Mouse (Mus musculus): Measurements from ENCODE around the gene Fbxo11.

Fbxo11 gene

GRCm38 (mm10) chr17:88014456-88014855, 50.6 kb downstream of the Fbxo11 start:
- 76% methylated on average over 1 of the region's 1 CpGs for WGBS

GRCm38 (mm10) chr17:88006956-88007355, 58.1 kb downstream of the Fbxo11 start:
- whole genome bisulfite sequencing, result 83% methylated on average over 8 of the region's 8 CpGs

GRCm38 (mm10) chr17:88004892-88005291, 60.2 kb downstream of the Fbxo11 start:
- WGBS, result 92% methylated on average over 1 of the region's 1 CpGs

DNA sequence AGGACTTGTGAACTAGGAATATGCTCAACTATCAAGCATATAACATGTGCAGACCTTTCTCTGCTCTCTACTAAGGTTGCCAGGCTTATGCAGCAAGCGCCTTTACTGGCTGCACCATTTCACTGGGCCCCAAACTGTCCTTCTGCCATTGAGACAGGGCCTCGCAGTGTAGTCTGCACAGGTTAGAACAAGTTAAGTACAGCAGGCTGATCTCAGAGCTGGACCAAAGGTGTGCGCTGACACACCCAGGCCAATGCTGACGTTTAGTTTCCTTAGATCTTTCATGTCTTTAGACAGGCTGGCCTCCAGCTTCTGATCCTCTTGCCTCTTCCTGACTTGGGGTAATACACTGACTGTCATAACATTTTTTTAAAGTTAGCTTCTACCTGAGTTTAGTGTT, 67.3 kb downstream of the Fbxo11 start:
- WGBS, result 91% methylated on average over 4 of the region's 4 CpGs

DNA sequence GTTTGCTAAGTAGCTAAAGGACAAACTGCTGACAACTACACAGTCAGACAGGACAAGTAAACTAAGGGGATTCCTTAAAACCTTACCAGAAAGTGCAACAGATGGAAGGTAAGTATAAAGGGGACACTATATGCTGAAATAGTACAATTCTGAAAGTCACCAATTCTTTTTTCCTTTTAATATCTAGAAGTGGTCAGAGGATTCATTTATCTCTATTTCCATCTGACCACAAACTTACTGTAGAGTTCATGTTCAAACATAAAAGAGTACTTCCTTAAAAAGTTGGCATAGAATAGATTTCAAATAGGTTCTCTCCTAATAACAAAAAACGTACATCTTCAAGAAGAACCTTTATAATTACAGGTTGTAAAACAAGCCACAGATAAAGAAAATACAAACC, 71.8 kb downstream of the Fbxo11 start:
- 72% methylated on average over 1 of the region's 1 CpGs for WGBS

- 64% methylated on average over 3 of the region's 3 CpGs for WGBS
These were observed 72.9 kb downstream of the Fbxo11 start for GRCm38 (mm10) chr17:87992154-87992553.

- 38% methylated on average over 6 of the region's 6 CpGs for WGBS
These were observed 77.6 kb downstream of the Fbxo11 start for GRCm38 (mm10) chr17:87987507-87987906.

GRCm38 (mm10) chr17:87985916-87986315, 79.2 kb downstream of the Fbxo11 start:
- 72% methylated on average over 8 of the region's 8 CpGs for WGBS

GRCm38 (mm10) chr17:87984440-87985214, 80.5 kb downstream of the Fbxo11 start:
- WGBS, result 88% methylated on average over 20 of the region's 20 CpGs

DNA sequence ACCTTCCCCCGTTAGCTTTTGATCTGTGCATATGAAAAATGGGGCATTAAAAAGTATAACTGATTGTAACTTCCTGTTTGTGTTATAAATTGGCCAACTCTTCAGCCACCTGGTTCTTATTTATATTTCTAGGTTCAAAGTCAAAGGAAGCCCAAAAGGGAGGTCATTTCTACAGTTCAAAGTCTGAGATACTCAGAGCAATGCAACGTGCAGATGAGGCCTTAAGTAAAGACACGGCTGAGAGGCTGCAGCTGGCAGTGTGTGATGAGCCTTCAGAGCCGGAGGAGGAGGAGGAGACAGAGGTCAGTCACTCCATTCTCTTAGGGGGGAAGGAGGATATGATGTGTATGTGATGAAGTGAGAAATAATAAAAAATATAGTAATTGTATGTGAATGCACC, 81.8 kb downstream of the Fbxo11 start:
- WGBS, result 61% methylated on average over 4 of the region's 4 CpGs

- 71% methylated on average over 3 of the region's 3 CpGs for WGBS
These were observed 83.0 kb downstream of the Fbxo11 start for GRCm38 (mm10) chr17:87982112-87982511.

DNA sequence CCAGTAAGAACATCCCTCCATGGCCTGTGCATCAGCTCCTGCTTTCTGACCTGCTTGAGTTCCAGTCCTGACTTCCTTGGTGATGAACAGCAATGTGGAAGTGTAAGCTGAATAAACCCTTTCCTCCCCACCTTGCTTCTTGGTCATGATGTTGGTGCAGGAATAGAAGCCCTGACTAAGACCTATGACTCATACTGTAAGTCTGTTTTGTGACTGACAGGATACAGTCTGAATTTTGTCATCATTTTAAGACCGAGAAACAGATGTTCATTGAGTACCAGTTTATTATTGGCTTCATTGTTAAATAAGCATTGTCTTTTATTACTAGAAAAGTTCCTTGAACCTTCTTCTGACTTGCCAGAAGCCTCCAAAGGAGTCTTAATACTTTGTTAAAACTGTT, 85.4 kb downstream of the Fbxo11 start:
- WGBS, result 49% methylated on average over 1 of the region's 1 CpGs

- 86% methylated on average over 4 of the region's 4 CpGs for WGBS
These were observed 88.2 kb downstream of the Fbxo11 start for GRCm38 (mm10) chr17:87976927-87977326.

DNA sequence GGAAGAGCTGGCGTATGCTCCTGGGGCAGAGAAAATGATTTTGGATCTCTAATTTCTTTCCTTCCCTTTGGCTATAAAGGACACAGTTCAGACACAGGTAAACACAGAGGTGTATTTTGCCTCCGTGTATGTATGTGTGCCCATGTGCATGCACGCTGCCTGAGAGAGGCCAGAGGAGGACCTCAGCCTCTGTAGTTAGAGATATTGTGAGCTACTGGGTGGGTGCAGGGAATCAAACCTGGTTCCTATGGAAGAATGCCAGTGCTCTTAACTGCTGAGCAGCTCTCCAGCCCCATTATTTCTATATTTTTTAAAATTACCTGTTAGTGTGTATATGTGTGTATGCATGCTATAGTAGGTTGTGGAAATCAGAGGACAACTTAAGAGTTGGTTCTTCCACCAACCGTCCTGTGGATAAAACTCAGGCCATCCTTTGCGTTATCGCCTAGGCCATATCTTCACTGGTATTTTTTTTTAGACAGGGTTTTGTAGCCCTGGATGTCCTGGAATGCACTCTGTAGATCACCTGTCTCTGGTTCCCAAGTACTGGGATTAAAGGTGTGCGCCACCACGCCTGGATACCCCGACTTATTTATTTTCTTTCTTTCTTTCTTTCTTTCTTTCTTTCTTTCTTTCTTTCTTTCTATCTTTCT, 88.8 kb downstream of the Fbxo11 start:
- WGBS, result 76% methylated on average over 9 of the region's 9 CpGs

GRCm38 (mm10) chr17:87975229-87975853, 89.8 kb downstream of the Fbxo11 start:
- under 1% methylated on average over 56 of the region's 68 CpGs for WGBS

- WGBS, result under 1% methylated on average over 63 of the region's 63 CpGs
These were observed 90.4 kb downstream of the Fbxo11 start, which contains the start of gene Msh6 for GRCm38 (mm10) chr17:87974629-87975228. Gene Msh6 (plus strand): TSS chr17:87975062.

GRCm38 (mm10) chr17:87973261-87974167, 91.6 kb downstream of the Fbxo11 start:
- WGBS, result 75% methylated on average over 10 of the region's 10 CpGs

DNA sequence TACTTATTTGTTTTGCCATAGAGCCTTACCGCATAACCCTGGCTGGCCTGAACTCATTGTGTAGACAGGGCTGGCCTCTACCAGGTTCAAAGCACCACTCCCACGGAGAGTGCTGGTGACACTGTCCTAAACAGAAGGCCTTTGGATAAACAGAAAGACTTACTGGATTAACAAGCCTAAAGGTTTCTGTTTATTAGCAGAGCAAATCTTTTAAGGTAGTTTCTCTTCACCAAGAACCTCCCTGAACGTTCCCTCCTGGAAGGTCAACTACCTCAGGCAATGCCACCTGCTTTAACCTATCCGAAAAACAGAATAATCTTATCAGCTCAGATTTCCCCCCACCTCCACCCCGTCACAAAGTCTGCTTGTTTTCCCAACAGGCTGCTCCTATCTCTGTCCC, 92.2 kb downstream of the Fbxo11 start:
- 95% methylated on average over 5 of the region's 5 CpGs for WGBS

DNA sequence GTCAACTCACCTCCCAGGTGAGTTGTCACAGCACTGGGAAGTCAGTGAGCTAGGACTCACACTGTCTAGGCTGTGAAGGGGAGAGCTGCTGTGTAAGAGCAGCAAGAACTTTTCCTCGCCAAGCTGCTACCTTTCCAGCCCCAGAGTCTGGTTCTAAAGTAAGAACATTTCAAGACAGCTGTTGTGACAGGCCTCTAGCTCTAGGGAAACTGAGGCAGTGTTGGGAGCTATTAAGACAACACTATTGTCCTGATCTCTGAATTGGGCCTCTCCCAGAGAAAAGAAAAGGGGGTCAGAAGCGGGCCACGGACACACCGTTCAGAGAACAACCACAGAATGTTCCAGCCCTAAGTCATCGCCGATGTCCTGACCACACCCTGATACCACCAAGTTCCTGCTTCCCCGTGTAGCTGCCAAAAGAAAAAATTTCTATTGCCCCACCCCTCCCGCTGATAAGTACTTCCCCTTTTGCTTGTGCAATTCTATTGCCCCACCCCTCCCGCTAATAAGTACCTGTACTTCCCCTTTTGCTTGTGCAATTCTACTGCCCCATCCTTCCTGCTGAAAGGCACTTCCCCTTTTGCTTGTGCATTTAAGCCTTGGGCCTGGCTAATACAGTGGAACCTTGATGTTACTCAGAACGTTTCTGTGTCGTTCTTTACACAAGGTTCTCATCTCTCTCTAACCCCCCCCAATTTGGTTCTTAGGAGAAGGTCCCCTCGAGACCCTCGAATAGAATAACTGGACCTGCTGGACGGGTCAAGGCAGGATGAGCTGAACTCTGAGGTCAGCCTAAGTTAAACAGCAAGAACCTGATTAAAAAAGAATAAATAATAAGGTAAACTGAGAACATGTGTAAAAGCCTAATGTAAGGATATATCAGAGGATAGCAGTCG, 93.1 kb downstream of the Fbxo11 start:
- 90% methylated on average over 15 of the region's 15 CpGs for WGBS

DNA sequence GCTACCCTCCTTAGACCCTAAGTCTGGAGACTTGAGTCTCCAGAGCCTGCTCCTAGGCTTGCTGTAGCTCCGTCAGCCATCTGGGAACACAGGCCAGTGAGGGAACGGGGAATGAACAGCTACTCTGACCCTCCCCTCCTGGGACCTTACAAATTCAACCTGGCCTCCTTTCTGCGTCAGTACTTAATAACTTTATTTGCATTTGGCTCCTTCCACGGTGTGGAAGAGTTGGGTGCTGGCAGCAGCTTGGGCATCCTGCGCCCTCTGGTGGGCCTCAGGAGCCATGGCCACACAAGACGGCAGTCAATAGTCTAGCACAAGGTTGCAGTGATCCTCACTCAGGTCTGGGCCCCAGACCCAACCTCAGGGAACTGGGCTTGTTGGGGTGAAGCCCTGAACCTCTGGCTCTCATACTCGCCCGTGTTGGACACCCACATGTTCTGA, 96.6 kb downstream of the Fbxo11 start:
- 44% methylated on average over 6 of the region's 8 CpGs for WGBS
